Mouse (Mus musculus) left cerebral cortex, postnatal 10 days (tissue): Measurements from ENCODE around the gene Prcd. TPM values are rescaled to one million over a fixed set of nuclear protein-coding genes. Genes with fewer than 3 reads are reported as not detected.

Source experiments
- DNase-seq, 2 experiments: peaks; one replicate each; pipeline ENCODE4 v3.0.0; 2021 to 2022; ENCODE audit warnings: low spot score in 2 of 2, mixed read lengths in 1 of 2; ENCODE audit errors: extremely low spot score in 1 of 2
- intact Hi-C: fragments of 180-260 bp; cut with DNase I; formaldehyde crosslinking; loops from one replicate; pipeline ENCODE4 v1.15.1; 2025
- total RNA-seq, 2 experiments: library from RNA; stranded (reverse); gene quantifications; 2 replicates each; pipeline ENCODE4 v1.2.3; 2021

Gene Prcd
- total RNA-seq, 2 experiments from 2014 or later = 1.7 to 3.3 TPM

- intact Hi-C loops = no loop called here
- DNase-seq = no peak
Measured at GRCm38 (mm10) chr11:116676175-116676976, 23.0 kb downstream of the Prcd start.

DNA sequence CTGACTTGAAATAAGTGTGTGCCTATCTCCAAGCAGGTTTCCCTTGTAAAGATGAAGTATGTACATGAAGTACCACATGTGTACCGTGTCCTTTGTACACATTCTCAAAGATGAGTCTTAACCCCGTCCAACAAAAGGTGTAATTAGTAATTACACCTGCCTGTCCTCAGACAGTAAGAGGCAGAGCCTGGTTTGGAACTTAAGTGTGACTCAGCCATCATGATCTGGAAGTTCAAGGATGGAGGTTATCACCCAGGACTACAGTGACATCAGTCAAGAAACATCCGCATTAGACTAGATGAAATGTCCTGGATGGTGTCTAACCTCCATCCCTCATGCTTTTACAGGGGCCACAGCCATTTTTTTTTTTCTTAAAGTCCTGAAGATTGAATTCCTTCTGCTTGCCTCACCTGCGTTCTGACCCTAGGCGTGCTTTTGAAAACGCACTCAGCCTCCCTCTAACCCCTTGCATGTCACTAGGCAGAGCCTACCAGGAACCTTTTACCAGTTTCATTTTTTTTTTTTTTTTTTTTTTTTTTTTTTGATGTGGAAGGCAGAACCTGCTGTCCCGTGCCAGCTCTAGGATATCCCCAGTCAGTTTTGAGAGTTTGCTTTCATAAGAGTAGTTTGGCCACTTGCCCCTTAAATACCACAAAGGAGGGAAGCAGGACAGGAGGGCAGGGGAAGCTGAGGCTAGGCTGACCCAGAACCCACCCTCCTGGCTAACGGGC is 24.5 kb downstream of the Prcd start:
- no peak for DNase-seq
- intact Hi-C loops = no loop called here

DNA sequence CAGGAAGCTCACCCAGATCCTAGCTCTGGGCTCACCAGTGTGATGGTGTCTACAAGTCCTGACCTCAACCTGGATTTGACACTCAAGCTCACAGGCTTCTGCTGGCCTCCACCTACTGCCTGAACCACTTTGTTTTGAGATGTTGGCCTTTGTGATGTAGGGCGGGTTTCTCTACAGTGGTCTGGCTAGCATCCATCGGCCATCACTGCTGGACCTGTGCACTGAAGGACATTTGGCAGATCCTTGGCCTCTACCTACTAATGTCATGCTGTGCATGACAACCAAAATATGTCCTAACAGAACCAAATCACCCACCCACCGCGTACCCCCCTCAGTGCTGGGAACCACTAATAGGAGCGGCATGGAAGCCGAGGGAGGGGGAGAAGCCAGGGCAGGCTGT is 25.8 kb downstream of the Prcd start:
- intact Hi-C loops = no loop called here
- DNase-seq = no peak

DNA sequence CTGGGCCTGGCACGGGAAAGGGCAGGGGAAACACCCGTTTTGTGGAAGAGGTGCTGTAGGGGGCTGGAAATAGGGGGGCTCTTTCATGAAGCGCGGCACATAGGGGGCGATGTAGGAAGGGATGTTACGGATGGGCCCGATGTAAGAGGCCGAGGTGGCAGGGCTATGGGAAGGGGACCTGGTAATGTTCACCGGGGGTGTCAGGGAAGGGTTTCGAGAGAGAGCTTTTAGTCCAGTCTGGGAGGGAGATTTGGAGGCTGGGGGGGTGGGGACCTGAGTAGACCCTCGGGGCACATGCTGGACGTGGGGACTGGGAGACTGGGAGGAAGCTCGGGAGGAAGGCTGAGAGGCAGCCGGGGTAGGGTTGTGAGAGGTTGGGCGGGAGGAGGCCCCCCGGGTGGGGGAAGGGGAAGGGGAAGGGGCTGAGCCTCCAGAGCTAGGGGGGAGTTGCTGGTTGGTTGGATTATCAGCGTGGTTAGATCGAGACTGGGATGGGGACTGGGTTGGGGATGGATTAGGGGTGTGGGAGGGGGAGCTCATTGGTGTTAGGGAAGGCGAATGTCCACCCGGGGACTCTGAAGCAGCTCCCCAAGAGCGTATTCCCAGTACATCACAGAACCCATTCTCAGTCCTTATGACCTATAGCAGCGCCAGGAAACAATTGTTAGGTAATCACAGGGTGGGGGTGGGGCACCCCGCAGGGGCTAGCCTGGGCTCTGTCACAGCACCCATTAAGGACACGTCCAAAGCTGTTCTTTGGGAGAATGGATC is 27.2 kb downstream of the Prcd start:
- intact Hi-C loops = no loop called here

GRCm38 (mm10) chr11:116681147-116681546 is 27.8 kb downstream of the Prcd start:
- no peak for DNase-seq
- intact Hi-C loops = no loop called here

More for the DNA sequence above, 27.2 kb downstream of the Prcd start:
- DNase-seq = no peak

DNA sequence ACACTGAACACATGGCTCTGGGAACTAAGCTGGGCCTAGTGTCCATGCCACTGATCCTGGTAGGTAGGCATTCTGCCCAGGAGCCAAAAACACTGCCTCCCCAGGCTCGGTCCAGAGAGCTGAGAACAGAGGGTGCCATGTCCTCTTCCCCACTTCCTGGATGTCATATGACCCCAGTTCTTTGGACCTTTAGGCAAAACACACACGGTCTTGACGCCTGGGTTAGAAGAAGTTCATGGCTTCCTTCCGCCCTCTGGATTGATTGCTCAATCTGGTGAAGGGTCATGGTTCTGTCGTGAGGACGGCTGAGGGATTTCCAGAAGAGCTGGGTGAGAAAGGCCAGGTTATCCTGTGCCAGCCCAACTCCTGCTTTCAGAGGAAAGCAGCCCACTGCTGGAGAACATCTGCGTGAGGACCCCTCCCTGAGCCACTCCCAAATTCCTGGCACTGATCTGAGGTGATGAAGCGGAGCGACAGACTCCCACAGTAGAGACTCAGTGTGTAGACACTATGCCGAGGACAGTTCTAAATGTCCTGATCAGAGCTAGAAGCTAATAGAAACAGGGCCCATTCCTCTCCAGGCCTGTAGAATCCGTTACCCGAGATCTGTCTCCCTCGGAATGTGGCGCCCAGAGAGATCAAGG is 29.3 kb downstream of the Prcd start:
- intact Hi-C loops = no loop called here
- no peak for DNase-seq

DNA sequence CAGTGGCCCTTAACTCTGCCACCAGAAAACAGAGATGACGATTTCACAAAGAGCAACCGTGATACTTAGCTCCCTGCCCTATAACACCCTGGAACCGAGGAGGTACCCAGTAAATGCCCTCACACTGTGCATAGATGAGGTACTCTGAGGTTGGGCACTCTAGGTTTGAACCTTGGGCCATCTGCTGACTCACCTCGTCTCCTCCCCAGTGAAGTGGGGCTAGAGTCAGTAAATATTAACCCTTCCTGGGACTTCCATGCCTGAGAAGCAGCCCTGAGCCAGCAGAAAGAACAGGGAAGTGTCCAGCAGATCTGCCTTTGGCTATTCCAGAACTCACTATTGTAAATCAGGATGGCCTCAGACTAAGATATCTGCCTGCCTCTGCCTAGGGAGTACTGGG is 30.4 kb downstream of the Prcd start:
- intact Hi-C loops = no loop called here
- DNase-seq = no peak

DNA sequence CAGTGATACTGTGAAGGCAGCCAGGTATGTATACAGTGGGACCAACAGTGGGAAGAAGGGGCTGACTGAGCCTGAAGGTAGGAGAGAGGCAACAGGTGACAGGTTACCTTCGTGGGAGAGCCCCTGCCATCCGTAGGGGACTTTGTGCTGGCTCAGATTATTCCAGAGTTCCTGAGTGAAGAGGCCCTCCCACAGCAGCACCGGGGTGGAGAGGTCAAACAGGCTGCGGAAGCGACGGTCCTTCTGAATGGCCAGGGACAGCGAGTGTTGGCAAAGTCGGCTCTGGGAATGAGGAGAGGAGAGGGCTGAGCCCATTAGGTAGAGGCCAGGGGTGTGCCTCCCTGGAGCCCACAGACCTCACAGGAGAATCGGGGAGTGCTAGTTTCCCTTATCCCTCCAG is 32.4 kb downstream of the Prcd start:
- intact Hi-C loops = no loop called here

DNA sequence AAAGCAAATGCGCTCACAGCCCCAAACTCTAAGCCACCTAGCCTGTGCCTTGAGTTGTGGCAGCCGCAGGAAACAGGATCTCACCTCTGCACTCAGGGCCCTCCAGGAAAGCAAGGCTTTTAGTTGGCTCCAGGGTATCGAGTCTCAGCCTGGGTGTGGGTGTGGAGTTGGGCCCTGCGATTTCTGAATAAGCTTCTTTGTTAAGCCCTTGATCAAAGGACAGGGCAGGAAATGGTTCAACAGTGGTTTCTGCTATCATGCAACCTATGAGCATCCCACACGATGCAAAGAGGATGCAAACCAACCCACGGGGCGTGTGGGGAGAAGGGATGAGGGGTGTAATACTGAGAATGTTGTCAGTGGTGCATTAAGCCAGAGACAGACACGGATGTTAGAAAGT is 34.6 kb downstream of the Prcd start:
- no peak for DNase-seq
- intact Hi-C loops = no loop called here

More for the DNA sequence above, 32.4 kb downstream of the Prcd start:
- no peak for DNase-seq

DNA sequence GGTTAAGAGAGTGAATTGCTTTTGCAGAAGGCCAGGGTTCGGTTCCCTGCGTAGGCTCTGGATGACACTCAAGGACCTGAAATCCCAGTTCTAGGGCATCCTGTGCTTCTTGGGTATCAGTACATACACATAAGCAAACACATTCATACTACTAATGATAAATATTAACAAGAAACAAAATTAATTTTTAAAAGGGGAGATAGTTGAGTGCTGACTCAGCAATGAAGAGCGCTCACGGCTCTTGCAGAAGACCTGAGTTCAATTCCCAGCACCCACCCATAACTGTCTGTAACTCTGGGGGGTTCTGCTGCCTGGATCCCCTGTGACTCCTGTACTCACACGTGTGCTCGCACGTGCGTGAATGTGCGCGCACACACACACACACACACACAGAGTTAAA is 36.3 kb downstream of the Prcd start:
- intact Hi-C loops = no loop called here
- DNase-seq = no peak

GRCm38 (mm10) chr11:116690701-116691575 is 37.6 kb downstream of the Prcd start:
- DNase-seq = no peak

GRCm38 (mm10) chr11:116693899-116694249 is 40.5 kb downstream of the Prcd start:
- intact Hi-C loops = no loop called here
- no peak for DNase-seq

More at GRCm38 (mm10) chr11:116690701-116691575, 37.6 kb downstream of the Prcd start:
- intact Hi-C loops = no loop called here

GRCm38 (mm10) chr11:116694250-116695193 is 41.2 kb downstream of the Prcd start:
- intact Hi-C loops = no loop called here
- DNase-seq = peak in 1 of 2 experiments; percentile 71

DNA sequence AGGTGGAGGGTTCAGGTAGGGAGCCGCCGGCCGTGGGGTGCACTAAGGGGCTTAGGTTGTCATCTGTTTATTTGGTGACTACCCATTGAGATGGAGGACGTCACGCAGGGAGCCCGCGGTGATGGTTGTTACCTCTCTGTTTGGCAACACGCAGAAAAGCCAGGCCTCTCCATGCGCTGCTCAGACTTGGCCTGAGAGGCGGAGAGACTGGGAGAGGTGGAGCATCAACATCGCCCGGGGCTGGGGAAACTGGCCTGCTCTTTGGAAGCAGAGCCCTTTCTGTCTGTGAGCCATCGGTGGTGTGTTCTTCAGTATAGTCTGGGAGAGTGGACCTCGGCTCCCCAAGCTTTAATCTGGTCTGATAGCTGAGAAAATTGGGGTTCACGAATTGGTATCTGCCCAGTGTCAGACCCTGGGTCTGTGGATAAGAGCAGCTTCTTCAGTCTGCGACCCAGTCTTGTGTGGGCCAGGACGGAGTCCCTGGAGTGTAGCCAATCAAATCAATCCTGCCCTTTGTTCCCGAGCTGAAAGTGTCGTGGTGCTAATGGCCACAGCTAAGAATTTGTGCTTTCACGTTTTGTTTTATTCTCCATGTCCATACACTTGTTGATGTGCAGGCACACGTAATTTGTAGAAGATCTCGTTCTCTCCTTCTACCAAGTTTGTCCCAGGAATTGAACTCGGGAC is 42.0 kb downstream of the Prcd start:
- intact Hi-C loops = no loop called here
- DNase-seq = no peak

GRCm38 (mm10) chr11:116696426-116696825 is 43.1 kb downstream of the Prcd start:
- intact Hi-C loops = no loop called here
- no peak for DNase-seq

GRCm38 (mm10) chr11:116697521-116697920 is 44.2 kb downstream of the Prcd start:
- DNase-seq = no peak
- intact Hi-C loops = no loop called here

DNA sequence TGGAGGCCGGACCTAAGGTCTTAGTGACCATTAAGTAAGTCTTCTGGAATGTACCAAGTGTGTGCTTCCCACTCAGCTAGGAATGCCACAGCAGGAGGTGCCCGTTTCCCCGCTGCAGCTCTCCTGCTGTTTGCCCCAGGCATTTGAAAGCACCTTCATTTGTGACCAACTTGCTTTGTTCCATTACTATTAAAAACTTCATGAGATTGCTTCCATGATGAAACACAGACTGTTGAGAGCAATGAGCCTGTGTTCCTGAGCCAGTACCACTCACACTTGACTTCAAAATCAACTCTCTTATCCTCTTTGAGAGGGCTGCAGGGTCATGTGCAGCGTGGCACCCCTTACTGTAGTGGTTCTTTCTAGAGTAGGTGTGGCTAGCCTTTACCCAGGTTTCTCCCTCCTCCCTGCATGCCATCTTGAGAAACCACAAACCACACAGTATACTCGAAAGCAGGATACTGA is 48.1 kb downstream of the Prcd start:
- intact Hi-C loops = no loop called here
- no peak for DNase-seq
